Mouse (Mus musculus) cerebellum, adult 2 months (tissue): ENCODE measurements at regions not wholly inside any gene's neighbourhood (a gene's known extent, or its start where the extent isn't known, plus 50 kb on each side); places are given as distances from the start of the nearest gene placed in this dataset.

ENCODE experiments used
- DNase-seq, 2 experiments: peaks; one replicate each; pipeline ENCODE4 v3.0.0; 2021
- H3K27ac ChIP-seq: fragments of 200-500 bp; 2 replicates; pipeline ENCODE4 v1.5.1; 2012; ENCODE audit warnings: low read length, control low read depth, inconsistent platforms; ENCODE audit not compliant: insufficient read depth
- H3K27me3 ChIP-seq: fragments of 200-500 bp; 2 replicates; pipeline ENCODE4 v1.6.1; 2012; ENCODE audit warnings: inconsistent platforms, mild to moderate bottlenecking, low read length, moderate library complexity; ENCODE audit not compliant: control insufficient read depth, insufficient read depth
- H3K4me1 ChIP-seq: fragments of 200-500 bp; 2 replicates; pipeline ENCODE4 v1.6.1; 2011; ENCODE audit warnings: low read length; ENCODE audit not compliant: control insufficient read depth, insufficient read depth
- H3K4me3 ChIP-seq: fragments of 200-500 bp; replicated peaks from 2 replicates; pipeline ENCODE3; 2011; ENCODE audit warnings: mild to moderate bottlenecking, low read depth, low read length, control low read depth; ENCODE audit not compliant: insufficient read depth
- CTCF ChIP-seq: fragments of 200-500 bp; IDR thresholded peaks from 2 replicates; pipeline ENCODE4 v1.5.1; 2011; ENCODE audit warnings: low read depth, mild to moderate bottlenecking, control low read depth, low read length, moderate library complexity, borderline replicate concordance; ENCODE audit not compliant: insufficient read depth
- POLR2A ChIP-seq: fragments of 200-500 bp; IDR thresholded peaks from 2 replicates; pipeline ENCODE4 v1.6.1; 2011; ENCODE audit warnings: low read length, control low read depth, borderline replicate concordance; ENCODE audit not compliant: insufficient read depth
- WGBS: fragments of 180-500 bp; shearing (Covaris S2); methylation state at CpG from one replicate; pipeline ENCODE4 v1.1.7; 2018; 5-methylcytosine and 5-hydroxymethylcytosine counted together

DNA sequence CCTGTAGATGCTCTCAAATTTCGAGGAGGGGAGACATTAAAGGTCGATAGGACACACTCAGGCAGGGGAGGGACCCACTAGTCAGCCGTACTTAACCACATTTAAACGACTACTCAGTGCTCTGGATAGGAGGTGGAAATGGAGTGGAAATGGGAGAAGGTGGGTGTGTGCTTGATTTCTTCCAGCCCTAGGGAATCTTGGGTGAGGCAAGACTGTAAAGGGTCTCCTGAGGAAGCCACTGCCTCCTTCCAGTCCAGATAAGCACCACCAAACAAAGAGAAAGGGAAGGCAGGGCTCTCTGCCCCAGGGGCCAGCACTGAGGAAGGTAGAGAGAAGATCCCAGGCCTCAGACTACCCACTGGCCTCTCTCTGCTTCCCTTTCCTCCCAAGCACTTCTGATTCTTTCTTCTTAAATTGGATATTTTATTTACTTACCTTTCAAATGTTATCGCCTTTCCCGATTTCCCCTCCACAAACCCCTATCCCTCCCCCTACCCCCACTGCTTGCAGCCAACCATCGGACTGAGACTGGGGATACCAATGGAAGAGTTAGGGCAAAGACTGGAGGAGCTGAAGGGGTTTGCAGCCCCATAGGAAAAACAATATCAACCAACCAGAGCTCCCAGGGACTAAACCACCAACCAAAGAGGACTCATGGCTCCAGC lies 139.1 kb downstream of the Zfp36l1 start:
- no peaks in the 10 kb centered on the region for H3K27me3 ChIP-seq
- no peak overlapping the region for H3K4me3 ChIP-seq
- DNase-seq: no peak
- peaks cover 4% of the 10 kb centered on the region; the same call in 1 of the 2 replicates for H3K4me1 ChIP-seq
- TF ChIP-seq CTCF: no peak
- TF ChIP-seq POLR2A: no peak
- WGBS: 88% methylated on average over 7 of the region's 7 CpGs
- no peak overlapping the region for H3K27ac ChIP-seq

DNA sequence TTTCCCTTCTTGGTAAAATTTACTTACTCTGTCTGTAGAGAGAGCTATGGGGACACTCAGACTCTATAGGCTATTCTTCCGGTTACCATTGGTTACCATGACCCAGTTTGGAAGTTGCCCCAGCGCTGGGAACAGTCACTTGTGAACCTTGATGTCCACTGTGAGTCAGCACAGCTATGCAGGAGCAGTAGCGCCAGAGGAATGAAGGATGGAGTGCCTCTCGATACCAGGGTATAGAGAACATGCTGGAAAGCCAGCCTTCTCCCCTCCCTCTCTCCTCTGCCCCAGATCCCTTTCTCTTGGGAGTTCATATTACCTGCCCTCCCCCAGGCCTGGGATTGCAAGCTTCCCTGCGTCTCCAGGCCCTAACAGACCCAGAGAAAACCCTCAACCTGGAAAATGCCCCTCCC lies 141.8 kb downstream of the Zfp36l1 start:
- WGBS: 69% methylated on average over 5 of the region's 5 CpGs
- peaks cover 10% of the 10 kb centered on the region; the same call in 1 of the 2 replicates for H3K4me1 ChIP-seq
- DNase-seq: no peak
- no peak overlapping the region for H3K4me3 ChIP-seq
- TF ChIP-seq CTCF (no peak), POLR2A (no peak)
- no peaks in the 10 kb centered on the region for H3K27me3 ChIP-seq
- peak overlapping the region; percentile 29 for H3K27ac ChIP-seq

DNA sequence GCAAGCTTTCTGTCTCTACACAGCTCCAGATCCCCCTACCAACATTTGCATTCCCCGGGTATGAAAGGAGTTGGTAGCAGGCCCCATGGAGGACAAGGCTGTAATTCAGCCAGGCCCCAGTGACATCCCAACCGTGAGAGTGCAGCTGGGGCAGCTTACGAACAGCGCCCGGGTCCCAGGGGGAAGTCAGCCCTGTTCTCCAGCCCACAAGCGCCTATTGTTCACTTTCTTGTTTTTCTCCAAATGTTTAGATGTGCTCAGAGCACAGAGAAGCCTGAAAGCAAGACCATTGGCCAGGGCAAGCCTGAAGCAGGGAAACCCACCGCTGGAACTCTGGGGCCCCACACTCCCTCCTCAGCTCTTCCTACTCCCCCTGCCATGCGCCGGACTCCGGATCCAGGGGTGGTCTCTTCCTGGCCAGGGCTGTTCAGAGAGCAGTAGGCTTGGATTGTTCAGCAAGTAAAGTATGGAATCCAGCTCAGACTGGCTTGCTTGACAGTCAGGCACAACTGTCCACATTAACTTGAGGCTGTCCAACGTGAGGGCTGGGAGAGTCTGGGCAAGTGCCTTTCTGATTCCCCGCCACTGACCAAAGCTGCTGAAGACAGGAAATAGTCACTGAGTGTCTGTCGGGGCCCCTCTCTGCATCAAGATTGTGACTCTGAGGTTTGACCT lies 142.4 kb downstream of the Zfp36l1 start:
- TF ChIP-seq CTCF: no peak
- DNase-seq: peak in 1 of 2 experiments; percentile 44
- 43% methylated on average over 13 of the region's 13 CpGs for WGBS
- H3K27ac ChIP-seq: peak overlapping the region; percentile 29
- H3K4me1 ChIP-seq: peaks cover 10% of the 10 kb centered on the region; the same call in 1 of the 2 replicates
- H3K27me3 ChIP-seq: no peaks in the 10 kb centered on the region
- H3K4me3 ChIP-seq: no peak overlapping the region

DNA sequence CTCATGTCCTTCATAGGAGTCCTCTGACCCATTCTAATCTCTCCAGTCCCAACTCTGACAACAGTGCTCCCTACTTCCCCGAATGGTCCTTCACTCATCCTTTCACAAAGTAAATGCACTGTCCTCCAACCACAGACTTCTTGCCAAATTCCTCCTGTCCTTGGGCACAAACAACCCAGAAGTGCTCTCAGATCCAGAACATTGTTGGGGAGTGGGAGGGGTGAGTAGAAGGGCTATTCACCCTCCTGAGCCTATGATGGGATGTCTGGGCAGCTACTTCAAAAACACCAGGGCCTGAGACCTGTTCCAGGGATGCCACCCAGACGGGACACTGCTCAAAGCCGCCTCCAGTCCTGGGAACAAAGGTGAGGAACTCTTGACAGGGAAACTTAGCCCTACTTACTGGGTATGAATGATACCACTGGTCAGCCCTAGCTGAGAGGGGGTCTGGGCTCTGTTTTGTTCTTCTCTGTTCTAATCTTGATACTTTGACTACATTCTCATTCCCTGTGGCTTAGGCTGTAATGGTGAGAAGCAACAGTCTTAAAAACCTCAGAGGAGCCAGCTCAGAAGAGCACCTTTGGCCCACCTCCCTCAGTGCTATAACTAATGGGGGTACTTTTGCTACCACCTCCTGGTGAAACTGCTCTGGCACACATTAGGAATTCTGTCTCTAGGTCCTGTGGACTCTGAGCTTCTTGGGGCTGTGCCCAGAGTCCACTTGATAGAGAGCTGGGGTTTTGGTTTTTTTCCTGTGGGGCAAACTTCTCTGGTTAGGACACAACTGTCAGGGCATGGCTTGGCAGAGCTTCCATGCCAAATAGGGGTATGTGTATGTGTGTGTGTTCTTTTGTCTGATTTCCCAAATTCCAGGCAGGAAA lies 143.2 kb downstream of the Zfp36l1 start:
- no peak for TF ChIP-seq CTCF
- no peak for TF ChIP-seq POLR2A
- H3K4me3 ChIP-seq: no peak overlapping the region
- H3K4me1 ChIP-seq: peaks cover 10% of the 10 kb centered on the region; the same call in 1 of the 2 replicates
- peak overlapping the region; percentile 28 for H3K27ac ChIP-seq
- DNase-seq: peak in 1 of 2 experiments; percentile 14
- WGBS: 82% methylated on average over 3 of the region's 3 CpGs
- H3K27me3 ChIP-seq: no peaks in the 10 kb centered on the region

DNA sequence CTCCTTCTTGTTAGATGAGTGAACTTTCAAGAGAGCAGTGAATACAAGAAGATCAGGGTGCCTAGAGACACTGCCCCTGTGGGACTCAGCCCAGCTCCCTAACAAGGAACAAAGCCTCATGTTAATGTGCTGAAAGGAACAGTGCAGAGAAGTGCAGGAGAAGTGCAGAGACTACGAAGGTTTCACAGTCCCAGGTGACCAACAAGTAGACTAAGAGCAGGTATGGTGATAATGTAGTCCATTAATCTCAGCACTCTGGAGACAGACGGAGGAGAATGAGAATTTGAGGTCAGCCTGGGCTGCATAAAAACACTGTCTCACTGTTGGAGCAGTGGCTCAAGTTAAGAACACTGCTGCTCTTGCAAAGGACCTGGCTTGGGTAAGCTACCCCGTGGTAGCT lies 144.1 kb downstream of the Zfp36l1 start:
- Histone ChIP-seq H3K4me3 (no peak overlapping the region), H3K27me3 (no peaks in the 10 kb centered on the region), H3K4me1 (peaks cover 10% of the 10 kb centered on the region; the same call in 1 of the 2 replicates), H3K27ac (no peak overlapping the region)
- TF ChIP-seq POLR2A: no peak
- TF ChIP-seq CTCF: no peak
- WGBS: 80% methylated on average over 3 of the region's 3 CpGs
- no peak for DNase-seq

DNA sequence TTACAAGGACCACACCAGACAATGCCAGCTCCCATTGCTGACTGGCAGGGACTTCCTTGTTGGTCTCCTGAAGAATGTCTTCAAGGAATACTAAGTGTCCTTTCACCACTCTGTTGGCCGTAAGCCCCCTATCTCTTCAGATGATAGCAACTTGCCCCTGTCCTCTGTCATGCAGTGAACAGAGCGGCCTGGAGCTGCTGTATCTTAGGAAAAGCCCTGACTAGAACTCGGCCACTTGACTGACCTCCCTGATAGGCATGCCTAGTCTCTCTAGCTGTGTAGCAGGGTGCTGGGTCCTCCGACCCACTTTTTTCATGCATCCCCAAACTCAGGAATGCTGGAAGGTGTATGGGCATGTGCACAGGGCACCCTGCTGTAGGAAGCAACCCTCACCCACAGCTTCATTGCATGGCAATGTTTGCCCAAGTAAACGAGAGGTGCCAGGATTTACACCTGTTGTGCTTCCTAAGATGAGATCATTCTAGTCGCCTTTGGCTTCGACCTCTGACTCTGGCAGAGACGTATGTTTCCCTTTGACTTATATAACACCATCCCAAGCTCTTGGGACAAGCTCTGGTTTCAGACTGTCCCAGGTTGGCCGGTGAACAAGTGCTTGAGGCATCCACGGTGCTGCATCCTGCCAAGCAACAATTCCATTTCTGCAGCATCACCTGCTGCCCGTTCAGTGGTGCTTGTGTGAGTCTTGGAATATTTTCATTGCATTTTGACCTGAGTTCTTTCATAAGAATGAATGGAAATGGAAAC lies 145.1 kb downstream of the Zfp36l1 start:
- peak; percentile 37 to 66 for DNase-seq
- TF ChIP-seq CTCF (no peak), POLR2A (no peak)
- peaks cover 10% of the 10 kb centered on the region; the same call in 1 of the 2 replicates for H3K4me1 ChIP-seq
- WGBS: 40% methylated on average over 11 of the region's 11 CpGs
- H3K27ac ChIP-seq: no peak overlapping the region
- no peaks in the 10 kb centered on the region for H3K27me3 ChIP-seq
- no peak overlapping the region for H3K4me3 ChIP-seq

DNA sequence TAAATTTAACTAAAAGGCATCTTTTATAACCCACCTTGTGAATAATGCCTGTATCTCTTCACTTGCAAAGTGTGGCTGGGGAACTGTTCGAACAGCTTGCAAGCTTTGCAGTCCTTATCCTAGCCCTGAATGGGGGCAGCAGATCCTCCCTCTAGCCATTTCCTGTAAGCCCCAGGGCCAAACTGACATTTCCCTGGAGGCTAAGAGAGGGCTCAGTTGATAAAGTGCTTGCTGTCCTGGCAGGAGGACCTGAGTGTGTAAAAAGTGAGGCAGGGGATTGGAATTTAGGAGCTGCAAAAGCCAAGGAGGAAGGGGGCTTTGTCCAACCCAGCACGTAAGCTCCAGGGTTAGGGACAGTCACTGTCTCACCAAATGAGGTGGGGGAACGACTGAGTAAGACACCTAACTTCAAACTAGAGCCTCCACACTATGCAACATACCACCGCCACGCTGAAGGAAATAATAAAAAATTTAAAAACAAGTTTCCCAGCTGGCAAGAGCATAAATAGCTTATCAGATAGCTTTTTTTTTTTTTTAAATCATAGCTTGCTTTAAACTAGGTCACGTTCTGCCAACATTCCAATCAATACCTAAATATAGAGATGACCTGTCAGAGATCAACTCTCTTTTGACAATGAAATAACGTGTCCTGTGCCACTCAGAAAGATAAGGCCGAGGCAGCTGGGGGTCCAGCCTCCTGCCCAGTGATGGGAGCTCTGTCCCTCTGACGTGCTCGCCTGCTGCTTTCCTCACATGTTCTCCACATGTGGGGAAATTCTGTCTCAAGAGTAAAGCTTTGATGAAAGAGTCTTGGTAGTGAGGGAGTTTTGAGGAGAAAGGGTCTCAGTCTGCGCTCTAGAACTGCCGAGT lies 146.0 kb downstream of the Zfp36l1 start:
- no peak overlapping the region for H3K4me3 ChIP-seq
- H3K27ac ChIP-seq: no peak overlapping the region
- TF ChIP-seq CTCF (no peak), POLR2A (no peak)
- WGBS: 87% methylated on average over 12 of the region's 12 CpGs
- H3K27me3 ChIP-seq: no peaks in the 10 kb centered on the region
- H3K4me1 ChIP-seq: peaks cover 10% of the 10 kb centered on the region; the same call in 1 of the 2 replicates
- no peak for DNase-seq
